Mouse (Mus musculus) heart, embryonic 14.5 days (tissue): ENCODE results near the gene Usp15. TPM values are rescaled to one million over a fixed set of nuclear protein-coding genes. Genes with fewer than 3 reads are reported as not detected.

Experiments
- ATAC-seq: fragments of 200-750 bp; cut with Nextera tagmentation; 2 replicates; pipeline ENCODE4 v1.8.0; 2017; ENCODE audit warnings: low read depth, moderate TSS enrichment; ENCODE audit not compliant: insufficient number of reproducible peaks, insufficient read depth, low FRiP score
- H3K27ac ChIP-seq, 2 experiments: fragments of 200-500 bp in 1 of 2; fragments of 300-500 bp in 1 of 2; sonication (generic) in 1 of 2; replicated peaks in 1 of 2; 2 replicates each; pipeline ENCODE4 v1.5.1; 2012 to 2014; ENCODE audit warnings: low read depth in 2 of 2, low read length in 2 of 2, control low read depth in 1 of 2, mild to moderate bottlenecking in 1 of 2, mixed read lengths in 1 of 2; ENCODE audit not compliant: control insufficient read depth in 1 of 2, insufficient read depth in 1 of 2
- H3K27me3 ChIP-seq: fragments of 300-500 bp; sonication (generic); 2 replicates; pipeline ENCODE4 v1.6.1; 2014; ENCODE audit warnings: mild to moderate bottlenecking, low read length, control low read depth; ENCODE audit not compliant: control insufficient read depth, insufficient read depth
- H3K36me3 ChIP-seq: fragments of 300-500 bp; sonication (generic); 2 replicates; pipeline ENCODE4 v1.6.1; 2014; ENCODE audit warnings: mild to moderate bottlenecking, control low read depth, low read length, mixed read lengths; ENCODE audit not compliant: control insufficient read depth, insufficient read depth
- H3K4me1 ChIP-seq, 2 experiments: fragments of 200-500 bp in 1 of 2; fragments of 300-500 bp in 1 of 2; sonication (generic) in 1 of 2; 2 replicates each; pipeline ENCODE4 v1.6.1; 2012 to 2014; ENCODE audit warnings: low read length in 2 of 2, control low read depth in 1 of 2, mixed read lengths in 1 of 2; ENCODE audit not compliant: control insufficient read depth in 2 of 2, insufficient read depth in 2 of 2
- H3K4me2 ChIP-seq: fragments of 300-500 bp; sonication (generic); 2 replicates; pipeline ENCODE4 v1.6.1; 2014; ENCODE audit warnings: mild to moderate bottlenecking, low read length
- H3K4me3 ChIP-seq, 2 experiments: fragments of 200-500 bp in 1 of 2; fragments of 300-500 bp in 1 of 2; sonication (generic) in 1 of 2; 2 replicates each; pipeline ENCODE4 v1.5.1; 2012 to 2014; ENCODE audit warnings: low read length in 2 of 2, mild to moderate bottlenecking in 2 of 2, control low read depth in 1 of 2, low read depth in 1 of 2, moderate library complexity in 1 of 2; ENCODE audit not compliant: control insufficient read depth in 1 of 2, insufficient read depth in 1 of 2
- H3K9ac ChIP-seq: fragments of 300-500 bp; sonication (generic); 2 replicates; pipeline ENCODE4 v1.6.1; 2014; ENCODE audit warnings: mild to moderate bottlenecking, low read length
- H3K9me3 ChIP-seq: fragments of 300-500 bp; sonication (generic); 2 replicates; pipeline ENCODE4 v1.6.1; 2016; ENCODE audit warnings: low read length, control low read depth; ENCODE audit not compliant: control insufficient read depth
- WGBS: fragments of 180-500 bp; shearing (Covaris S2); extraction: QIAGEN DNeasy Blood & Tissue Kit; methylation state at CpG from one replicate; pipeline ENCODE4 v1.1.7; 2014; 5-methylcytosine and 5-hydroxymethylcytosine counted together
- polyA plus RNA-seq: library from polyadenylated mRNA; unstranded; fragments of >200 nt; fragmentation: Nextera tagmentation; extraction: Ambion mirVana; gene quantifications from 2 replicates; pipeline ENCODE4 v1.2.1, GENCODE M21; 2014

Gene Usp15
- polyA plus RNA-seq, 1 experiment from 2014 or later: 65.9 TPM

DNA sequence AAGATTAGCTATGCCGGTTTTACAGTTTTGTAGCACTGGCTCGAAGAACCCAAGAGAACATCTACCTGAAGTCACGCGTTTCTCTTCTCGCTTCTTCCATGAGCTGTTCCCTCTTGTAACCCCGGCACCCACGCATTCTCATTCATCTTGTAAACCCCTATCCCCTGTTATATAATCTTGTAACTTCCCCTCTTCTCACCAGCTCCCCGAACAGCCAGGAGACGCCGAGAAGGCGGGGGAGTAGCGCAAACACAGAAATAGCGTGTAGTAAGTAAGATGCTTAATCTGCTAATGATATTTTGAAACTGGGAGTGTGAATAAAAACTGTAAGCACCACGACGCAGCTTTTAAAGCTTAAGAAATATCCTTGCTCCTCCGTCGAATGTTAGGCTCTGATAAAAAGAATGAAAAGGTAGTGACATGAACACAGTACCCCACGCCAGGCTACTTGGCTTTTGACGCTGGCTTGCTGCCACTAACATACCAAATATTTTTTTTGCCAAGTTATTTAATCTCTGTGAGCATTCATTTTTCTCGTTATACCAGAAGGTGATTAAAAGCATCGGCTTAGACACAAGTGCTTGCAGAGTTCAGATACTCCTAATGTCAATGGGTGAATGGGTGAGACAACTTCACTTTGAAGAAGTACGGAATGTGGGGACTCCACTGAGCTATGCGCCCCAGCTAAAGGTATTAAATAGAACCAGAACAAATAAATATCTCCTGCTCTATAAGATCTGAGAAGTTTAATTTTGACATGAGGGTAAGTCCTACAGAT lies 5.4 kb upstream of the Usp15 start:
- no peaks in the 10 kb centered on the region for H3K36me3 ChIP-seq
- H3K9ac ChIP-seq: no peak overlapping the region
- no peaks in the 10 kb centered on the region for H3K27me3 ChIP-seq
- WGBS: 72% methylated on average over 23 of the region's 23 CpGs
- H3K27ac ChIP-seq: no peak overlapping the region
- H3K4me3 ChIP-seq: no peak overlapping the region
- H3K4me1 ChIP-seq: no peaks in the 10 kb centered on the region
- peak overlapping the region; percentile 21; the same call in 1 of the 2 replicates for H3K4me2 ChIP-seq
- no peak for ATAC-seq
- H3K9me3 ChIP-seq: no peaks in the 10 kb centered on the region

GRCm38 (mm10) chr10:123201436-123201835 lies 4.6 kb upstream of the Usp15 start:
- no peak overlapping the region for H3K27ac ChIP-seq
- no peak overlapping the region for H3K4me3 ChIP-seq
- no peaks in the 10 kb centered on the region for H3K27me3 ChIP-seq
- WGBS: 82% methylated on average over 5 of the region's 5 CpGs
- H3K9ac ChIP-seq: no peak overlapping the region
- no peaks in the 10 kb centered on the region for H3K4me1 ChIP-seq
- ATAC-seq: no peak
- no peak overlapping the region for H3K4me2 ChIP-seq
- H3K36me3 ChIP-seq: no peaks in the 10 kb centered on the region
- H3K9me3 ChIP-seq: no peaks in the 10 kb centered on the region

DNA sequence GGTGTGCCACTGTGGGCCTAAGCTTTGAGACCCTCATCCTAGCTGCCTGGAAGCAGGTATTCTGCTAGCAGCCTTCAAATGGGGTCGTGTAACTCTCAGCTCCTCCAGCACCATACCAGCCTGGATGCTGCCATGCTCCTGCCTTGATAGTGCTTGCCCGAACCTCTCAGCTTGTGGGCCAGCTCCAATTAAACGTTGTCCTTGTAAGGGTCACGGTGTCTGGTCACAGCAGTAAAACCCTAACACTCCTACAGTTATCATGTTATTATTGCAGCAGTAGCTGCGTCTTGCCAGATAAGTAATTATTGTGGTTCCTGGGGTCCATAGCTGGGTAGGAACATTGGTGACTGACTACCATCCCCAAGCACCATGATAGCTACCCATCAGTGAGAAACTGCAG lies 4.2 kb upstream of the Usp15 start:
- no peak overlapping the region for H3K4me2 ChIP-seq
- no peak overlapping the region for H3K9ac ChIP-seq
- no peaks in the 10 kb centered on the region for H3K36me3 ChIP-seq
- no peaks in the 10 kb centered on the region for H3K4me1 ChIP-seq
- no peak overlapping the region for H3K27ac ChIP-seq
- no peaks in the 10 kb centered on the region for H3K9me3 ChIP-seq
- ATAC-seq: no peak
- no peak overlapping the region for H3K4me3 ChIP-seq
- H3K27me3 ChIP-seq: no peaks in the 10 kb centered on the region
- 91% methylated on average over 5 of the region's 5 CpGs for WGBS

- Histone ChIP-seq H3K4me2 (no peak overlapping the region), H3K9me3 (no peaks in the 10 kb centered on the region), H3K4me1 (peaks cover 0 to 4% of the 10 kb centered on the region in 2 experiments; a peak in 3 of 4 replicates), H3K27ac (no peak overlapping the region), H3K9ac (no peak overlapping the region), H3K27me3 (no peaks in the 10 kb centered on the region), H3K4me3 (no peak overlapping the region), H3K36me3 (no peaks in the 10 kb centered on the region)
- ATAC-seq: no peak
- WGBS: 79% methylated on average over 8 of the region's 8 CpGs
Measured at GRCm38 (mm10) chr10:123200320-123200659, 3.5 kb upstream of the Usp15 start.

DNA sequence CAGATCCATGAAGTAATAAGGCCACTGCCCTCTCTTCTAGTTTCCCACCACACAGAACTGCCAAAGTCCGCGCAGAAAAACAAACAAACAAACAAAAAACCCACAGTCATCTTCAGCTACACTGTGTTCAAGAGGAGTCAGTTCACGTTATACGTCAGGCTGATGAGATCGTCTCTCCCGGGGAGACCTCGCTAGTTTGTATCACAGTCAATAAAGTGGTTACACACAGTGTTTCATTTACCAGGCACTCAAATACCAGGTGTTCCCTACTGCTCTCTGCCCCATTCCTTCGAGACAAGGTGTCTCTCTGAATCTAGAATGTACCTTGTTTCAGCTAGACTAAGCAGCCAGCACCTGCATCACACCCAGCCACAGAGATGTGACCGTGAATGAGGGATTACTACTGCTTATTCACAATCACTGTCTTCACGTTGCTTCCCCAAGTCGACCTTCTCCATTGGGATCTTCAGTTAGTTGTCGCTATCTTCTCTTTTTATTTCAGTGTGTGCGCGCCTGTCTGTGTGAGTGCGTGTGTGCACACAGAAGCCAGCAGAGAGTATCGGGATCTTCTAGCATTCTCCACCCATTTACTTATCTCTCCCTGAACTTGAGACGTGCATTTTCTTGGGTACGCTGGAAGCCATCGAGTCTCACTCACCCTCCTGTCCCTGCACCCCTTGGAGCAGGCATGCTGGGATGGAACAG lies 3.0 kb upstream of the Usp15 start:
- ATAC-seq: no peak
- Histone ChIP-seq H3K9me3 (no peaks in the 10 kb centered on the region), H3K36me3 (no peaks in the 10 kb centered on the region), H3K4me1 (peaks cover 0 to 8% of the 10 kb centered on the region in 2 experiments; a peak in 3 of 4 replicates), H3K27ac (no peak overlapping the region), H3K9ac (no peak overlapping the region), H3K27me3 (no peaks in the 10 kb centered on the region), H3K4me3 (no peak overlapping the region), H3K4me2 (no peak overlapping the region)
- WGBS: 76% methylated on average over 19 of the region's 19 CpGs

GRCm38 (mm10) chr10:123199119-123199518 lies 2.3 kb upstream of the Usp15 start:
- H3K9me3 ChIP-seq: no peaks in the 10 kb centered on the region
- peaks cover 0 to 8% of the 10 kb centered on the region in 2 experiments; a peak in 3 of 4 replicates for H3K4me1 ChIP-seq
- no peak overlapping the region for H3K27ac ChIP-seq
- H3K4me2 ChIP-seq: no peak overlapping the region
- ATAC-seq: no peak
- H3K27me3 ChIP-seq: no peaks in the 10 kb centered on the region
- H3K4me3 ChIP-seq: no peak overlapping the region
- H3K36me3 ChIP-seq: no peaks in the 10 kb centered on the region
- WGBS: 48% methylated on average over 3 of the region's 3 CpGs
- H3K9ac ChIP-seq: no peak overlapping the region

DNA sequence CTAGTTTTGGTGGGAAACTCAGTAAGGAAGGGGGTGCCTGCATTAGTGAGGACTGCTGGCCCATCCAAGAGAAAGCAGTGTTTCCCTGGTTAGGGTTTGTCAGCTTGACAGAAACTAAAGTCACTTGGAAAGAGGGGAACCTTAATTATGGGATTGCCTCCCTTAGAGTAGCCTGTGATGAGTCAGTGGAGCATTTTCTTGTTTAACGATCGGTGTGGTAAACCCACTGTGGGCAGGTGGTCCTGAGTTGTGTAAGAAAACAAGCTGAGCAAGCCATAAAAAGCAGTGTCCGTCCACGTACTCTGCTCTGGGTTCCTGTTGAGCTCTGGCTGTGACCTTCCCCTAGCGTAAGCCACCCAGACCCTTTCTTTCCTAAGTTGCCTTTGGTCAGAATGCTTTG lies 1.4 kb upstream of the Usp15 start:
- Histone ChIP-seq H3K36me3 (no peaks in the 10 kb centered on the region), H3K4me3 (no peak overlapping the region), H3K27me3 (no peaks in the 10 kb centered on the region), H3K4me1 (peaks cover 0 to 8% of the 10 kb centered on the region in 2 experiments; a peak in 3 of 4 replicates), H3K9me3 (no peaks in the 10 kb centered on the region), H3K9ac (no peak overlapping the region), H3K4me2 (no peak overlapping the region), H3K27ac (no peak overlapping the region)
- ATAC-seq: no peak
- WGBS: 87% methylated on average over 5 of the region's 5 CpGs
